Mouse (Mus musculus) erythroblast, adult 5-6 weeks (primary cell): ENCODE results near the gene Prg4. TPM values are rescaled to one million over a fixed set of nuclear protein-coding genes. Genes with fewer than 3 reads are reported as not detected.

Experiments used
- ATAC-seq: replicated peaks from 2 replicates; pipeline ENCODE4 v1.8.0; 2016; ENCODE audit warnings: moderate number of reproducible peaks, mild to moderate bottlenecking, moderate TSS enrichment, inconsistent platforms; ENCODE audit not compliant: poor library complexity, low FRiP score, severe bottlenecking
- total RNA-seq, 2 experiments: library from RNA; stranded (forward) in 1 of 2; stranded (reverse) in 1 of 2; fragments of 150-400 nt in 1 of 2; fragments of 200-764, 138-1000 nt in 1 of 2; gene quantifications; 2 replicates each; pipeline versions ENCODE4 v1.2.3 to v1.2.4; 2015 to 2017; ENCODE audit warnings: low replicate concordance in 2 of 2

Prg4 gene
- total RNA-seq, 2 experiments from 2014 or later: not detected

DNA sequence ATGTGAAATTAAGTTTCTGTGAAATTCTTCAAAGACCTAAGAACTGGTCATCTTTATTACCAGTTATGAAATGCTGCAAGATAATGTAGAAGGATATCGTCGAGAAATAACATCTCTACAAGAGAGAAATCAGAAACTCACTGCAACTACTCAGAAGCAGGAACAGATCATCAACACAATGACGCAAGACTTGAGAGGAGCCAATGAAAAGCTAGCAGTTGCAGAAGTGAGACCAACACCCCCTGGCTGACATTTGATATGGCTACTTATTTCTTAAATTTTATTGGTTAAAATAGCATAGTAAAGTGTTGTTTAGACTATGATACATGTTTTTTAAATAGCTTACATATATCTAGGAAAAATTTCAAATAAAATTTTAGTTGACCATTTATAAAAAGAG, 50.0 kb downstream of the Prg4 start:
- ATAC-seq: no peak

DNA sequence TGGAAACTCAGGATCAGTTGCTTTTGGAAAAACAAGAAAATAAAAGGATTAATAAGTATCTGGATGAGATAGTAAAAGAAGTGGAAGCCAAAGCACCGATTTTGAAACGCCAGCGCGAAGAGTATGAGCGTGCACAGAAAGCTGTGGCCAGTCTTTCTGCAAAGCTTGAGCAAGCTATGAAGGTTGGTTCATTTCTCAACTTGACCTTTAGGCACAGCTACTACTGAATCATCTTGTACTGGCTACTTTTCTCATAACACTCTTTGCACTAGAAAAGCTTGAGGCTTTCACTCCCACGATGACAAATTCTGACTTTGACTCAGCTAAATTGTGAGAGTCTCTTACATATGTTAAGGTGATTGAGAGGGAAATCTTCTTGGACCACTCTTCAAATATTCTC, 56.0 kb downstream of the Prg4 start:
- ATAC-seq: no peak

DNA sequence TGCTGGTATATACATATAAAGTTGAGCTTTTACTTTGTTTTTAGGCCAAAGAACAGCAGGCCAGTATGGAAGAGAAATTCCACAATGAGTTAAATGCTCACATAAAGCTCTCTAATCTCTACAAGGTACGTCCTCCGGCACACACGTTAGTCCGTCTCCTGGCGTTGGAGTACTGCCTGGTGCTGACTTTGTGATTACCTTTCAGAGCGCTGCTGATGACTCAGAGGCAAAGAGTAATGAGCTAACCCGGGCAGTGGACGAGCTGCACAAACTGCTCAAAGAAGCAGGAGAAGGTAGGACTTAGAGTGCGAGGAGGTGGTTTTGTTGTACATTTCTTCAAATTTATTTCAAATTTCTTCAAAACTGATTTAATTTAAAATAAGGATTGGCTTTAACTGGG, 58.7 kb downstream of the Prg4 start:
- ATAC-seq: no peak

DNA sequence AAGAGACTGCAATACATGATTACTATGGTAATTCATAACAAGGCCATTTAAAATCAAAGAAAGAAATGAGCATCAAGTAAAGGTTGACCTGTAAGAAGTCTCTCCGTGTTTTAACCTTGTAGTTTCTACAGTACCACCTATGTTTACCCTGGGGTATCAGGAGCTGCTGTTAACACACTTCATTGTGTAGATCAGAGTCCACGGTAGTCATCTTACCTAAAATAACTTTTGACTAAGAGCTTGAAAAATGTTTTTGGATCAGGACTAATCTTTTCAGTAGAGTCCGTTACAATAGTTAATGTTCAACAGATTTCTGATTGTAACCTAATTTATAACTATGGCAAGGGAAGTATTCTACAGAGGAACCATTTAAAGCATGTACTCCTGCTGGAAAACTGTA, 61.4 kb downstream of the Prg4 start:
- no peak for ATAC-seq

DNA sequence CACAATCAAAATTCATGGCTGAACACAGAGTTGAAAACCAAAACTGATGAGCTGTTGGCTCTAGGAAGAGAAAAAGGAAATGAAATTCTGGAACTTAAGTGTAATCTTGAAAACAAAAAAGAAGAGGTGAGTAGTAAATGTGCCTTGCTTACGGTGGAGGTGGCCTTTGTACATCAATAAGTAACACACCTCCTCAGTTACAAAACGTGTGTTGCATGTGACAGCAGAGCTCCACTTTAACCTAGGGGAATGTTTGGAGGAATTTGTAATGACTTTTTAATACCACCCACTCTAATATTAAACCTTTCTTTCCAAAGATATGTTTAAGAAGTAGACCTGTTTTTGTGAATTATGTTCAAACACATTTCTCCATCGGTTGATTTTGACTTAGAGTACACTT, 62.1 kb downstream of the Prg4 start:
- ATAC-seq: no peak

Other genes starting within 250 kb of the Prg4 start
- not detected in 2 replicates for gene Pdc, start 146.7 kb downstream of the Prg4 start, total RNA-seq (2015; ENCODE audit: low replicate concordance)
- gene Pdc, start 146.7 kb downstream of the Prg4 start, total RNA-seq (2017; ENCODE audit: low replicate concordance): not detected in 2 replicates
- 101 and 231 TPM in 2 replicates for gene Tpr, start 73.3 kb downstream of the Prg4 start, total RNA-seq (2015; ENCODE audit: low replicate concordance)
- 171 and 190 TPM in 2 replicates for gene Tpr, start 73.3 kb downstream of the Prg4 start, total RNA-seq (2017; ENCODE audit: low replicate concordance)
- 4.2 and 12.1 TPM in 2 replicates for gene Odr4, start 73.1 kb downstream of the Prg4 start, total RNA-seq (2015; ENCODE audit: low replicate concordance)
- 12.8 and 34.1 TPM in 2 replicates for gene Odr4, start 73.1 kb downstream of the Prg4 start, total RNA-seq (2017; ENCODE audit: low replicate concordance)